Mouse (Mus musculus) intestine, postnatal 0 days (tissue): ENCODE data around the gene 5730480H06Rik. TPM values are rescaled to one million over a fixed set of nuclear protein-coding genes. Genes with fewer than 3 reads are reported as not detected.
A peak's percentile ranks its signal among the peaks of the same experiment; 100 is the strongest.

Source experiments
- ATAC-seq: fragments of 200-750 bp; cut with Nextera tagmentation; 2 replicates; pipeline ENCODE4 v1.8.0; 2017; ENCODE audit warnings: mild to moderate bottlenecking, moderate TSS enrichment, moderate library complexity
- H3K27ac ChIP-seq: fragments of 300-500 bp; sonication (generic); 2 replicates; pipeline ENCODE4 v1.5.1; 2014; ENCODE audit warnings: mild to moderate bottlenecking, low read depth, low read length, moderate library complexity
- H3K27me3 ChIP-seq: fragments of 300-500 bp; sonication (generic); replicated peaks from 2 replicates; pipeline ENCODE4 v1.6.1; 2014; ENCODE audit warnings: low read length, mixed read lengths; ENCODE audit not compliant: control insufficient read depth, insufficient read depth
- H3K36me3 ChIP-seq: fragments of 300-500 bp; sonication (generic); 2 replicates; pipeline ENCODE4 v1.6.1; 2014; ENCODE audit warnings: mild to moderate bottlenecking, moderate library complexity; ENCODE audit not compliant: control insufficient read depth, insufficient read depth
- H3K4me1 ChIP-seq: fragments of 300-500 bp; sonication (generic); replicated peaks from 2 replicates; pipeline ENCODE4 v1.6.1; 2014; ENCODE audit warnings: antibody characterized with exemption, low read length, mixed read lengths; ENCODE audit not compliant: control insufficient read depth, insufficient read depth
- H3K4me2 ChIP-seq: fragments of 300-500 bp; sonication (generic); replicated peaks from 2 replicates; pipeline ENCODE4 v1.6.1; 2014; ENCODE audit warnings: low read depth, mild to moderate bottlenecking, moderate library complexity
- H3K4me3 ChIP-seq: fragments of 300-500 bp; sonication (generic); 2 replicates; pipeline ENCODE4 v1.5.1; 2014; ENCODE audit warnings: low read depth, low read length
- H3K9ac ChIP-seq: fragments of 300-500 bp; sonication (generic); 2 replicates; pipeline ENCODE4 v1.6.1; 2014; ENCODE audit warnings: mild to moderate bottlenecking, low read depth, low read length
- H3K9me3 ChIP-seq: fragments of 300-500 bp; sonication (generic); 2 replicates; pipeline ENCODE4 v1.6.1; 2016; ENCODE audit warnings: mixed run types; ENCODE audit not compliant: control insufficient read depth
- CTCF ChIP-seq: sonication (generic); IDR thresholded peaks from 2 replicates; pipeline ENCODE4 v1.5.1; 2016; ENCODE audit warnings: low read depth, mild to moderate bottlenecking, control low read depth, antibody characterized with exemption, moderate library complexity
- WGBS: fragments of 180-500 bp; shearing (Covaris S2); extraction: QIAGEN DNeasy Blood & Tissue Kit; methylation state at CpG from one replicate; pipeline ENCODE4 v1.1.7; 2014; 5-methylcytosine and 5-hydroxymethylcytosine counted together
- polyA plus RNA-seq: library from polyadenylated mRNA; unstranded; fragments of >200 nt; fragmentation: Nextera tagmentation; extraction: Ambion mirVana; gene quantifications from 2 replicates; pipeline ENCODE4 v1.2.1, GENCODE M21; 2015

The 5730480H06Rik gene
- polyA plus RNA-seq, 1 experiment from 2014 or later: 11.9 TPM

DNA sequence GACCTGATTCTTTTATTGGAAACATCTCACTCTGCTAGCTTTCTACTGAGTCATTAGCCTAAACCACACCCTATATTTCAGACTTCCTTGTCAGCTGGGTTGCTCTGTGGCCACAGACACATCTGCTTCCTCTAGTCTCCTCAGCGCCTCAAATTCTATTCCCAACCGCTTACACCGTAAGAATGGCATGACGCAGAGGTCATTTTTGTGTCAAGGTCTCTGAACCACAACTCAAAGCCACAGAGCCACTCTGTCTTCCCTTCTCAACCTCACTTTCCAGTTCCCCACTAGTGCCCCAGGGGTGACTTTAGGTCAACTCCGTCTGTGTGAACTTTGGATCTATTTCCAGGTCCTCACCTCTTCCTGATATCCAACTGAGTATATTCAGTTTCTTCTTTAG, 3.7 kb downstream of the 5730480H06Rik start:
- Histone ChIP-seq H3K36me3 (no peaks in the 10 kb centered on the region), H3K4me1 (no peaks in the 10 kb centered on the region), H3K27ac (no peak overlapping the region), H3K9ac (no peak overlapping the region), H3K9me3 (no peaks in the 10 kb centered on the region), H3K27me3 (no peaks in the 10 kb centered on the region), H3K4me2 (no peak overlapping the region), H3K4me3 (no peak overlapping the region)
- 61% methylated on average over 5 of the region's 5 CpGs for WGBS
- TF ChIP-seq CTCF: no peak
- ATAC-seq: no peak

DNA sequence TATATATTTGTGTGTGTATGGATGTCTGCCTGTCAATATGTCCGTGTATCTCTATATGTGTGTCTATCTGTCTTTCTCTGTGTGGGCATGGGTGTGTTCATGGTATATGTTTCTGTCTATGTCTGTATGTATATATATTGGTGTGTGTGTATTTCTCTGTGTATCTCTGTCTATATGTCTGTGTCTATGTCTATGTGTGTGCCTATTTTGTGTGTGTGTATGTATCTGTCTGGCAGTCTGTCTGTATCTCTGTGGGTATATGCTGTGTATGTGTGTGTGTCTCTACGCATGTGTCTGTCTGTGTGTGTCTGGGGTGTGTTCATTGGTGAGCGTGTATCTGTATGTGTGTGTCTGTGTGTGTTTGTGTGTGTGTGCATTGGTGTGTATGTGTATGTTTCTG, 5.7 kb downstream of the 5730480H06Rik start:
- H3K27ac ChIP-seq: no peak overlapping the region
- H3K27me3 ChIP-seq: no peaks in the 10 kb centered on the region
- H3K9ac ChIP-seq: no peak overlapping the region
- 88% methylated on average over 3 of the region's 3 CpGs for WGBS
- no peaks in the 10 kb centered on the region for H3K9me3 ChIP-seq
- H3K36me3 ChIP-seq: no peaks in the 10 kb centered on the region
- ATAC-seq: no peak
- TF ChIP-seq CTCF: no peak
- no peak overlapping the region for H3K4me3 ChIP-seq
- no peak overlapping the region for H3K4me2 ChIP-seq
- no peaks in the 10 kb centered on the region for H3K4me1 ChIP-seq

DNA sequence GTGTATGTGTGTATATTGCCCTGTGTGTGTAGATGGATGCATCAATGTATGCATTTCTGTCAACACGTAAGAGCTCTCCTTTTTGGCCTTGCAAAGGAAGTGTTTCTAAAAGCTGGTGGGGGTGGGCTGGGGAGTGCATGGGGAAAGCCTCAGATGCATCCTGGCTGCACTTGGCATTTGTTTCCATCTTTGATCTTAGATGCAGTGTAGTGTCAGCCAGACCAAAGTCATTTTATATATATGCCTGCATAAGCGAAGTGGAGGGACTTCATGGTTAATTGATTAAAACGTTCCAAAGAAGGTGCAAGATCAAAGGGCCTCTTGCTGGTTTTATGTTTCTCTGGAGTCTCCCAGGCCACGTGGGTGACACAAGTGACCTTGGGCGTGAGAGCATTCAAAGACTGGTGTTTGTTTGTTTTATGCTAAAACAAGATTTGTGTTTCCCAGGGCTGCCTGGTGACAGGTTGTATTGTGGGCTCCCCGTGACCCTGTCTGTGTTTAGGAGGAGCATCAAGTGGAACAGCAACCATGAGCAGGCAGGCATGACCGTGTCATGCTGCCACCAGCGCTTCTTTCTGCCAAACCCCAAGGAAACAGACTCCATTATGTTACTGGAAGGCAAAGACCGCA, 6.2 kb downstream of the 5730480H06Rik start:
- H3K36me3 ChIP-seq: no peaks in the 10 kb centered on the region
- H3K9me3 ChIP-seq: no peaks in the 10 kb centered on the region
- H3K9ac ChIP-seq: no peak overlapping the region
- H3K27me3 ChIP-seq: no peaks in the 10 kb centered on the region
- no peak overlapping the region for H3K4me3 ChIP-seq
- H3K4me2 ChIP-seq: no peak overlapping the region
- H3K27ac ChIP-seq: no peak overlapping the region
- 51% methylated on average over 9 of the region's 9 CpGs for WGBS
- no peak for ATAC-seq
- no peaks in the 10 kb centered on the region for H3K4me1 ChIP-seq
- no peak for TF ChIP-seq CTCF

DNA sequence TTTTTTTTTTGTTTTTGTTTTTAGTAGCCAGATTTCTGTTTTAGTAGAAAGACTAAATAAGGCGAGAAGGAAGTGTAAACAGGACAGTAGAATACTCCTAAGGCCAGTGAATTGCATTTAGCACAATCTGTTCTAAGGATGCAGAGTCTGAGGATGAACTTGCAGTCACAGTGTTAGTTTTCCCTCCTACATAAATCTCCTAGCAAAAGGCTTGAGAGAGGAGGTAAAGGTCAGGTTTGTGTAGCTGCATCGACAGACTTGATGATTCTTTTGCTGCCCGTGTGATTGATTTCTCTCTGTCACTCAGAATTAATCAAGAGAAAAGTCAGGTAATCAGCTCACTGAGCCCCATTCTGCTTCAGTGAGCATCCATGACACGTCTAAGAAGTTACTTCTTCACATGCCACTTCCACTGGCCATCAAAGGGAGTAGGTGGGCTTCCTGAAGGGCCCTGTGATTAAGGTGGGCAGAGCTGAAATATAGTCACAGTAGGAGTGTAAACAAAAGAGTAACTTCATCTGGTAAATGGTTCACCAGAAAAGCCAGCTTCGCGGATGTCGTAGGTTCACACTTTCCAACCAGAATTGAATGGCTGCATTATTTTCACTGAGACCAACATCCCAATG, 13.2 kb downstream of the 5730480H06Rik start:
- TF ChIP-seq CTCF: no peak
- no peaks in the 10 kb centered on the region for H3K9me3 ChIP-seq
- no peak overlapping the region for H3K9ac ChIP-seq
- no peaks in the 10 kb centered on the region for H3K27me3 ChIP-seq
- 28% methylated on average over 7 of the region's 7 CpGs for WGBS
- no peaks in the 10 kb centered on the region for H3K36me3 ChIP-seq
- no peak overlapping the region for H3K27ac ChIP-seq
- no peak overlapping the region for H3K4me2 ChIP-seq
- no peak for ATAC-seq
- no peak overlapping the region for H3K4me3 ChIP-seq
- H3K4me1 ChIP-seq: no peaks in the 10 kb centered on the region

DNA sequence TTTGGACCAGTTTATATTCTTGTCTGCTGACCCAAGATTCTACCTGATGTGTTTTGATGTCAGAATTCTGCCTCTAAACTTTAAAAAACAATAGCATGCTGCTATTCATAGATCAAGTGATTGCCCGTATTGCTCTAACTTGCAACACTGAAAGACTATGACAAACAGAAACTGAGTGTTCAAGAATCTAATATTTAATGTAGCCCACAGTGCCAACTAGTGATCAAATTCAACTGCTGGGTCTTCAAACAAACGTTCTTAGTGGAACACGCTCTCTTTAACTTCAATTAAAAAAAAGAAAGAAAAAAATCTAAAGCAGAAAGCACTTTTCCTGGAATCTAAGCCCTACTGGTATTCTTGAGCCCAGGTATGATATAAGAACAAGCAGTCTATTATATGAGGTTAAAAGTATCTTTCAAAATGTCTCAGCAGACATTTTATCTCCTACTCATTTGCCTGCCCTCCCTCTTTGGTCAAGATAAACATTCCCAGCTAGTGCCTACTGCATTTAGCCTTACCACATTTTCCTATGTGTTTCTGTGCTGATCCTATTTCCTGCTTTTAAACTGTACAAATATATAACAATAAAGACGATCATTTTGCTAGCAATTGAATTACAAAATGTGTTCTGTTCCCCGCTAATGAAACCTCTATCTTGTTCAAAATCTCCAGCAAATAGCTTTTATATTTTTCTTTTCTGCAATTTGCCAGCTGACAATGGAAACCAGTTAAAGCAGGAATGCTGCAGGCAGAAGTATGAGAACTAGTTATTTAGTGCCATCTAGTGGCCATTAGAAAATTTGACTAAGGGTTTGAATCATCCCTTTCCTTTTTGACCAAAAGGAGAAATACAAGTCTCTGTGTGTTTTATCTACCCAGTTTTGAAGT, 17.6 kb downstream of the 5730480H06Rik start:
- Histone ChIP-seq H3K27me3 (no peaks in the 10 kb centered on the region), H3K36me3 (no peaks in the 10 kb centered on the region), H3K4me1 (no peaks in the 10 kb centered on the region), H3K9me3 (no peaks in the 10 kb centered on the region), H3K4me2 (no peak overlapping the region), H3K4me3 (no peak overlapping the region), H3K9ac (no peak overlapping the region), H3K27ac (no peak overlapping the region)
- ATAC-seq: no peak
- 44% methylated on average over 5 of the region's 5 CpGs for WGBS
- peak; percentile 72 for TF ChIP-seq CTCF

DNA sequence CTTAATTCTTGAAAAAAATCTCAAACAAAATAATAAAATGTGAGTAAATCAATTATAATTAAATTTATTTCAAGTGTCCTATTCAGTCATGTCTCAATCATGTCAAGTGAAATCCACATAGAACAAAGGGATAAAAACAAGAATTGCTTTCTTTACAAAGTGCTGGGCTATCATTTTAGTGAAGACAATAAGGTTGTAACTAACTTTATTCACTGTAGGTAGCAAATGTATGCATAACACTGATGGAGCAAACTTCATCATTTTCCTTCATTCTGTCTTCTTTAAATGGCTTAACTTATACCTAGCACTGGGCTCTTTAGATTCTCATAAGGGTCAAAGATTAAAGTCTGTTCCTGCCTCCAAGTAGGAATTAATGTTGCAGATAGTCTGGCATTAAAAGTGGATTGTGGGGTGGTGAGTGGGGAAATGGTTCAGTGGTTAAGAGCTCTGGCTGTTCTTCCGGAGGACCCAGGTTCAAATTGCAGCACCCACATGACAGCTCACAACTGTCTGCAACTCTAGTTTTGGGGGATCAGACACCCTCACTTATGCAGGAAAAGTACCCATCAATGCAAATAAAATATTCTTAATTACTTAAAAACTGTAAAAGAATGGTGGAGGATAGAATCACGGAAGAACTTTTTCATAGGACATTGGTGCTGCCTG, 18.4 kb downstream of the 5730480H06Rik start:
- H3K4me3 ChIP-seq: no peak overlapping the region
- whole genome bisulfite sequencing: 91% methylated on average over 2 of the region's 2 CpGs

More for the DNA sequence above, 18.4 kb downstream of the 5730480H06Rik start:
- TF ChIP-seq CTCF: no peak
- H3K36me3 ChIP-seq: no peaks in the 10 kb centered on the region
- H3K27ac ChIP-seq: no peak overlapping the region
- H3K4me2 ChIP-seq: no peak overlapping the region
- no peak for ATAC-seq
- no peaks in the 10 kb centered on the region for H3K4me1 ChIP-seq
- H3K9ac ChIP-seq: no peak overlapping the region
- no peaks in the 10 kb centered on the region for H3K9me3 ChIP-seq
- no peaks in the 10 kb centered on the region for H3K27me3 ChIP-seq
